Mouse (Mus musculus) heart, embryonic 11.5 days (tissue): Measurements from ENCODE around the gene Capn1. TPM values are rescaled to one million over a fixed set of nuclear protein-coding genes. Genes with fewer than 3 reads are reported as not detected.

Source experiments
- ATAC-seq: fragments of 200-750 bp; cut with Nextera tagmentation; replicated peaks from 2 replicates; pipeline ENCODE4 v1.8.0; 2017; ENCODE audit warnings: moderate library complexity; ENCODE audit not compliant: insufficient number of reproducible peaks, low FRiP score, low TSS enrichment
- H3K27ac ChIP-seq: fragments of 300-500 bp; sonication (generic); 2 replicates; pipeline ENCODE4 v1.5.1; 2014; ENCODE audit warnings: mild to moderate bottlenecking, low read depth, low read length
- H3K27me3 ChIP-seq: fragments of 300-500 bp; sonication (generic); 2 replicates; pipeline ENCODE4 v1.6.1; 2014; ENCODE audit warnings: mild to moderate bottlenecking, low read length, mixed read lengths; ENCODE audit not compliant: control insufficient read depth, insufficient read depth
- H3K36me3 ChIP-seq: fragments of 300-500 bp; sonication (generic); 2 replicates; pipeline ENCODE4 v1.6.1; 2014; ENCODE audit warnings: mild to moderate bottlenecking, low read length, moderate library complexity, mixed read lengths; ENCODE audit not compliant: control insufficient read depth, insufficient read depth
- H3K4me1 ChIP-seq: fragments of 300-500 bp; sonication (generic); 2 replicates; pipeline ENCODE4 v1.6.1; 2014; ENCODE audit warnings: low read length; ENCODE audit not compliant: control insufficient read depth, insufficient read depth
- H3K4me2 ChIP-seq: fragments of 300-500 bp; sonication (generic); 2 replicates; pipeline ENCODE4 v1.6.1; 2014; ENCODE audit warnings: mild to moderate bottlenecking, moderate library complexity
- H3K4me3 ChIP-seq: fragments of 300-500 bp; sonication (generic); 2 replicates; pipeline ENCODE4 v1.5.1; 2014; ENCODE audit warnings: low read depth, low read length
- H3K9ac ChIP-seq: fragments of 300-500 bp; sonication (generic); 2 replicates; pipeline ENCODE4 v1.6.1; 2014; ENCODE audit warnings: mild to moderate bottlenecking, low read depth, low read length, moderate library complexity
- H3K9me3 ChIP-seq: fragments of 300-500 bp; sonication (generic); replicated peaks from 2 replicates; pipeline ENCODE4 v1.6.1; 2016; ENCODE audit warnings: low read length; ENCODE audit not compliant: control insufficient read depth
- WGBS: fragments of 180-500 bp; shearing (Covaris S2); extraction: QIAGEN DNeasy Blood & Tissue Kit; methylation state at CpG from one replicate; pipeline ENCODE4 v1.1.7; 2014; ENCODE audit not compliant: insufficient replicate concordance; 5-methylcytosine and 5-hydroxymethylcytosine counted together
- polyA plus RNA-seq: library from polyadenylated mRNA; unstranded; fragments of >200 nt; fragmentation: Nextera tagmentation; extraction: Ambion mirVana; gene quantifications from 2 replicates; pipeline ENCODE4 v1.2.1, GENCODE M21; 2014

Gene Capn1
- polyA plus RNA-seq, 1 experiment from 2014 or later, result 8.5 TPM

GRCm38 (mm10) chr19:5975676-5976075 is 40.0 kb downstream of the Capn1 start:
- Histone ChIP-seq H3K4me2 (no peak overlapping the region), H3K9ac (no peak overlapping the region), H3K9me3 (no peaks in the 10 kb centered on the region), H3K36me3 (no peaks in the 10 kb centered on the region), H3K4me3 (no peak overlapping the region), H3K4me1 (no peaks in the 10 kb centered on the region), H3K27ac (no peak overlapping the region), H3K27me3 (no peaks in the 10 kb centered on the region)
- no peak for ATAC-seq
- 70% methylated on average over 4 of the region's 4 CpGs for WGBS

GRCm38 (mm10) chr19:5975112-5975511 is 40.6 kb downstream of the Capn1 start:
- Histone ChIP-seq H3K27ac (no peak overlapping the region), H3K36me3 (no peaks in the 10 kb centered on the region), H3K27me3 (no peaks in the 10 kb centered on the region), H3K9me3 (no peaks in the 10 kb centered on the region), H3K4me1 (no peaks in the 10 kb centered on the region), H3K4me2 (no peak overlapping the region), H3K9ac (no peak overlapping the region), H3K4me3 (no peak overlapping the region)
- no peak for ATAC-seq
- 75% methylated on average over 4 of the region's 4 CpGs for whole genome bisulfite sequencing

GRCm38 (mm10) chr19:5967664-5968063 is 48.0 kb downstream of the Capn1 start:
- no peaks in the 10 kb centered on the region for H3K27me3 ChIP-seq
- WGBS, result 76% methylated on average over 10 of the region's 10 CpGs
- no peak overlapping the region for H3K9ac ChIP-seq
- no peak overlapping the region for H3K4me3 ChIP-seq
- H3K4me2 ChIP-seq, result no peak overlapping the region
- H3K36me3 ChIP-seq, result no peaks in the 10 kb centered on the region
- ATAC-seq, result no peak
- no peak overlapping the region for H3K27ac ChIP-seq
- no peaks in the 10 kb centered on the region for H3K9me3 ChIP-seq
- H3K4me1 ChIP-seq, result peaks cover 23% of the 10 kb centered on the region

GRCm38 (mm10) chr19:5966786-5967185 is 48.9 kb downstream of the Capn1 start:
- no peaks in the 10 kb centered on the region for H3K9me3 ChIP-seq
- H3K4me1 ChIP-seq, result peaks cover 27% of the 10 kb centered on the region
- no peak overlapping the region; the same call in 1 of the 2 replicates for H3K27ac ChIP-seq
- no peak overlapping the region for H3K4me2 ChIP-seq
- no peak for ATAC-seq
- peak overlapping the region; percentile 13; the same call in 1 of the 2 replicates for H3K9ac ChIP-seq
- WGBS, result 40% methylated on average over 6 of the region's 6 CpGs
- H3K4me3 ChIP-seq, result no peak overlapping the region
- no peaks in the 10 kb centered on the region for H3K36me3 ChIP-seq
- H3K27me3 ChIP-seq, result no peaks in the 10 kb centered on the region

GRCm38 (mm10) chr19:5965910-5966309 is 49.8 kb downstream of the Capn1 start:
- 94% methylated on average over 2 of the region's 2 CpGs for WGBS
- H3K27ac ChIP-seq, result no peak overlapping the region
- H3K9ac ChIP-seq, result no peak overlapping the region
- no peak for ATAC-seq
- peaks cover 27% of the 10 kb centered on the region for H3K4me1 ChIP-seq
- no peak overlapping the region for H3K4me3 ChIP-seq
- H3K4me2 ChIP-seq, result no peak overlapping the region
- no peaks in the 10 kb centered on the region for H3K36me3 ChIP-seq
- no peaks in the 10 kb centered on the region for H3K27me3 ChIP-seq
- H3K9me3 ChIP-seq, result no peaks in the 10 kb centered on the region

GRCm38 (mm10) chr19:5965280-5965679 is 50.4 kb downstream of the Capn1 start:
- Histone ChIP-seq H3K4me1 (peaks cover 27% of the 10 kb centered on the region), H3K27ac (no peak overlapping the region), H3K9me3 (no peaks in the 10 kb centered on the region), H3K9ac (no peak overlapping the region), H3K4me3 (no peak overlapping the region), H3K27me3 (no peaks in the 10 kb centered on the region), H3K4me2 (no peak overlapping the region; the same call in 1 of the 2 replicates), H3K36me3 (no peaks in the 10 kb centered on the region)
- WGBS, result 8% methylated on average over 4 of the region's 4 CpGs
- no peak for ATAC-seq

GRCm38 (mm10) chr19:5964804-5965203 is 50.9 kb downstream of the Capn1 start:
- Histone ChIP-seq H3K4me2 (peak overlapping the region; percentile 89), H3K27me3 (no peaks in the 10 kb centered on the region), H3K27ac (no peak overlapping the region), H3K36me3 (no peaks in the 10 kb centered on the region), H3K4me1 (peaks cover 27% of the 10 kb centered on the region), H3K4me3 (peak overlapping the region; percentile 77), H3K9me3 (no peaks in the 10 kb centered on the region), H3K9ac (no peak overlapping the region; the same call in 1 of the 2 replicates)
- 89% methylated on average over 2 of the region's 2 CpGs for WGBS
- ATAC-seq, result no peak

GRCm38 (mm10) chr19:5963883-5964562 is 51.7 kb downstream of the Capn1 start, which contains the start of gene Pola2:
Pola2 (minus strand) TSS chr19:5964202.
- peak within 1 kb of the TSS; percentile 89 for H3K4me2 ChIP-seq
- H3K9me3 ChIP-seq, result no peaks in the 10 kb centered on the region
- H3K4me3 ChIP-seq, result peak within 1 kb of the TSS; percentile 77
- H3K36me3 ChIP-seq, result peaks cover 4% of the 10 kb centered on the region
- peak within 1 kb of the TSS; percentile 83 for H3K9ac ChIP-seq
- H3K27ac ChIP-seq, result peak within 1 kb of the TSS; percentile 50; the same call in 1 of the 2 replicates
- no peaks in the 10 kb centered on the region for H3K27me3 ChIP-seq
- WGBS, result under 1% methylated on average over 50 of the region's 50 CpGs
- ATAC-seq, result peak; percentile 74
- H3K4me1 ChIP-seq, result peaks cover 27% of the 10 kb centered on the region

GRCm38 (mm10) chr19:5962651-5963050 is 53.0 kb downstream of the Capn1 start:
- peaks cover 7% of the 10 kb centered on the region for H3K36me3 ChIP-seq
- peak overlapping the region; percentile 83; the same call in 1 of the 2 replicates for H3K9ac ChIP-seq
- no peaks in the 10 kb centered on the region for H3K9me3 ChIP-seq
- 39% methylated on average over 1 of the region's 1 CpGs for WGBS
- H3K4me2 ChIP-seq, result peak overlapping the region; percentile 89
- no peaks in the 10 kb centered on the region for H3K27me3 ChIP-seq
- no peak overlapping the region for H3K27ac ChIP-seq
- H3K4me3 ChIP-seq, result peak overlapping the region; percentile 77; the same call in 1 of the 2 replicates
- H3K4me1 ChIP-seq, result peaks cover 27% of the 10 kb centered on the region
- ATAC-seq, result no peak
